ENCODE assay signal across 9 mouse cellular contexts in genomic region chr1:19211033-19211405, GRCm38 (mm10). TPM values are rescaled to one million over a fixed set of nuclear protein-coding genes. Genes with fewer than 3 reads are reported as not detected.
A peak's percentile ranks its signal among the peaks of the same experiment; 100 is the strongest.
DNase-seq lines count a peak whose midpoint lies in the region; ATAC-seq and TF ChIP-seq lines count a peak whose summit lies in the region.
"Had no signal": no experiment of that assay in that cellular context is flagged by ENCODE, and none has a peak within 500 bp of the region (broad histone marks: within the 10 kb centered on the region; RNA-seq: fewer than 3 reads in every experiment).

No protein-coding gene starts in this region.

- no peaks in the 10 kb centered on the region for H3K9me3 ChIP-seq in hindbrain, embryonic 11.5 days (ENCODE audit: control insufficient read depth, low read length)
- no peaks in the 10 kb centered on the region for H3K9me3 ChIP-seq in kidney, postnatal 0 days (replicated peaks; ENCODE audit: low read length)
- H3K9me3 ChIP-seq in midbrain, embryonic 13.5 days = no peaks in the 10 kb centered on the region

- no peak for TF ChIP-seq POLR2A in lung, adult 2 months (IDR thresholded peaks at IDR 0.05; ENCODE audit: borderline replicate concordance, extremely low read depth, low read depth, low read length)

- H3K4me1 ChIP-seq in hindbrain, embryonic 11.5 days (replicated peaks; ENCODE audit: control insufficient read depth, insufficient read depth, low read length) = no peaks in the 10 kb centered on the region
- no peaks in the 10 kb centered on the region for H3K4me1 ChIP-seq in kidney, postnatal 0 days (replicated peaks; ENCODE audit: insufficient read depth, low read length)
- no peaks in the 10 kb centered on the region; the same call in 1 of the 2 replicates for H3K4me1 ChIP-seq in midbrain, embryonic 13.5 days (replicated peaks)
- no peaks in the 10 kb centered on the region for H3K4me1 ChIP-seq in lung, adult 2 months (ENCODE audit: control insufficient read depth, insufficient read depth, low read length)

- peak overlapping the region; percentile 41 for H3K4me3 ChIP-seq in hindbrain, embryonic 11.5 days (ENCODE audit: low read depth, low read length)
- H3K4me3 ChIP-seq in kidney, postnatal 0 days (replicated peaks; ENCODE audit: low read depth, low read length) = peak overlapping the region; percentile 44
- peak overlapping the region; percentile 43 for H3K4me3 ChIP-seq in midbrain, embryonic 13.5 days (replicated peaks)
- H3K4me3 ChIP-seq in lung, adult 2 months (replicated peaks; ENCODE audit: extremely low read depth, low read depth, low read length) = no peak overlapping the region
- H3K4me3 ChIP-seq: heart, adult 2 months had no signal

- peak overlapping the region; percentile 81 for H3K27ac ChIP-seq in hindbrain, embryonic 11.5 days (ENCODE audit: low read depth, low read length)
- H3K27ac ChIP-seq in kidney, postnatal 0 days = peak overlapping the region; percentile 87
- H3K27ac ChIP-seq in midbrain, embryonic 13.5 days = peak overlapping the region; percentile 88
- H3K27ac ChIP-seq: heart, adult 2 months had no signal

- ATAC-seq in hindbrain, embryonic 11.5 days (ENCODE audit: low FRiP score) = no peak
- no peak for ATAC-seq in kidney, postnatal 0 days (replicated peaks; ENCODE audit: low FRiP score, low read depth)
- ATAC-seq in midbrain, embryonic 13.5 days = no peak
- ATAC-seq in granulocyte monocyte progenitor cell, adult 5-6 weeks (replicated peaks; ENCODE audit: poor library complexity, severe bottlenecking) = no peak

- H3K36me3 ChIP-seq in hindbrain, embryonic 11.5 days (ENCODE audit: control insufficient read depth, insufficient read depth, low read length) = no peaks in the 10 kb centered on the region
- no peaks in the 10 kb centered on the region for H3K36me3 ChIP-seq in kidney, postnatal 0 days (ENCODE audit: insufficient read depth, low read length)
- H3K36me3 ChIP-seq in midbrain, embryonic 13.5 days = no peaks in the 10 kb centered on the region

- no peak overlapping the region for H3K4me2 ChIP-seq in hindbrain, embryonic 11.5 days (replicated peaks; ENCODE audit: low read depth, low read length)
- H3K4me2 ChIP-seq in kidney, postnatal 0 days (ENCODE audit: low read length) = peak overlapping the region; percentile 52
- H3K4me2 ChIP-seq in midbrain, embryonic 13.5 days (replicated peaks) = peak overlapping the region; percentile 6

- no peak for TF ChIP-seq CTCF in kidney, postnatal 0 days (IDR thresholded peaks at IDR 0.05; ENCODE audit: low read depth)
- TF ChIP-seq CTCF in lung, adult 2 months (IDR thresholded peaks at IDR 0.05; ENCODE audit: insufficient read depth, low read length) = no peak

- DNase-seq in embryo, embryonic 9.5 days (ENCODE audit: extremely low spot score) = peak; percentile 24
- DNase-seq in hindbrain, embryonic 11.5 days (ENCODE audit: low spot score) = peak; percentile 48
- DNase-seq in kidney, postnatal 0 days (ENCODE audit: low spot score) = no peak
- no peak for DNase-seq in MN1 (ENCODE audit: low spot score)
- DNase-seq in lung, adult 2 months = no peak
- no peak for DNase-seq in lung, postnatal 14 days
- DNase-seq: heart, adult 2 months had no signal

- 1% methylated on average over 8 of the region's 8 CpGs for WGBS in hindbrain, embryonic 11.5 days
- WGBS in kidney, postnatal 0 days = 2% methylated on average over 8 of the region's 8 CpGs
- under 1% methylated on average over 8 of the region's 8 CpGs for WGBS in midbrain, embryonic 13.5 days
- 5% methylated on average over 8 of the region's 8 CpGs for WGBS in lung, adult 2 months

- H3K27me3 ChIP-seq in hindbrain, embryonic 11.5 days (ENCODE audit: control insufficient read depth, insufficient read depth, low read length) = peaks cover 54% of the 10 kb centered on the region
- H3K27me3 ChIP-seq in kidney, postnatal 0 days (ENCODE audit: insufficient read depth, low read length) = peaks cover 55% of the 10 kb centered on the region
- peaks cover 86% of the 10 kb centered on the region for H3K27me3 ChIP-seq in midbrain, embryonic 13.5 days

- H3K9ac ChIP-seq in hindbrain, embryonic 11.5 days (ENCODE audit: low read depth, low read length) = peak overlapping the region; percentile 69
- no peak overlapping the region for H3K9ac ChIP-seq in kidney, postnatal 0 days (ENCODE audit: low read depth, low read length)
- peak overlapping the region; percentile 73 for H3K9ac ChIP-seq in midbrain, embryonic 13.5 days (replicated peaks)

RNA-seq across cellular contexts. Expression of gene Tfap2b, which starts 2.3 kb away (rescaled TPM):
- polyA plus RNA-seq in hindbrain, embryonic 11.5 days (2014; fragmentation: Nextera tagmentation; extraction: Ambion mirVana) = 72.5 and 75.7 TPM in 2 replicates
- polyA plus RNA-seq in kidney, postnatal 0 days (2015; fragmentation: Nextera tagmentation; extraction: Ambion mirVana) = 61.5 and 62.3 TPM in 2 replicates
- polyA plus RNA-seq in midbrain, embryonic 13.5 days (2015; fragmentation: Nextera tagmentation; extraction: Ambion mirVana) = 256 and 296 TPM in 2 replicates
- not detected in 2 replicates for total RNA-seq in granulocyte monocyte progenitor cell, adult 5-6 weeks (2014; fragmentation: Nextera tagmentation)
- not detected in 2 replicates for total RNA-seq in granulocyte monocyte progenitor cell, adult 5-6 weeks (2017)
- polyA plus RNA-seq in lung, adult 2 months (2012; rRNA removed) = not detected in 2 replicates
- total RNA-seq: heart, adult 2 months had no signal

Comparison
In these comparisons a context has a peak if more than half of its experiments do, and no peak if none do; other contexts are left out.
1. DNase-seq: peak in embryo, embryonic 9.5 days (single experiment) and hindbrain, embryonic 11.5 days (single experiment); none in kidney, postnatal 0 days (single experiment), MN1 (single experiment), lung, adult 2 months (single experiment) and lung, postnatal 14 days (single experiment).
2. RNA of gene Tfap2b, which starts 2.3 kb away (polyA plus RNA-seq): 256 to 296 TPM in midbrain, embryonic 13.5 days, 72.5 to 75.7 TPM in hindbrain, embryonic 11.5 days and 61.5 to 62.3 TPM in kidney, postnatal 0 days; not detected in lung, adult 2 months; every median in the first group is over 10 times any median in the second.
3. Peak in every context shown above with its lines, with median percentiles within 50 percentile points of each other: H3K27ac ChIP-seq.